Mouse (Mus musculus) kidney, adult 2 months (tissue): ENCODE measurements around the gene Zic4.

Experiments
- CTCF ChIP-seq: fragments of 200-500 bp; conservative IDR thresholded peaks from 2 replicates; pipeline ENCODE4 v1.5.1; 2011; ENCODE audit warnings: low read depth, mild to moderate bottlenecking, control low read depth, low read length, moderate library complexity, mixed read lengths; ENCODE audit not compliant: insufficient read depth, insufficient read length
- POLR2A ChIP-seq: fragments of 200-500 bp; IDR thresholded peaks from one replicate; pipeline ENCODE4 v1.6.1; 2011; ENCODE audit warnings: low read depth, low read length, control low read depth

DNA sequence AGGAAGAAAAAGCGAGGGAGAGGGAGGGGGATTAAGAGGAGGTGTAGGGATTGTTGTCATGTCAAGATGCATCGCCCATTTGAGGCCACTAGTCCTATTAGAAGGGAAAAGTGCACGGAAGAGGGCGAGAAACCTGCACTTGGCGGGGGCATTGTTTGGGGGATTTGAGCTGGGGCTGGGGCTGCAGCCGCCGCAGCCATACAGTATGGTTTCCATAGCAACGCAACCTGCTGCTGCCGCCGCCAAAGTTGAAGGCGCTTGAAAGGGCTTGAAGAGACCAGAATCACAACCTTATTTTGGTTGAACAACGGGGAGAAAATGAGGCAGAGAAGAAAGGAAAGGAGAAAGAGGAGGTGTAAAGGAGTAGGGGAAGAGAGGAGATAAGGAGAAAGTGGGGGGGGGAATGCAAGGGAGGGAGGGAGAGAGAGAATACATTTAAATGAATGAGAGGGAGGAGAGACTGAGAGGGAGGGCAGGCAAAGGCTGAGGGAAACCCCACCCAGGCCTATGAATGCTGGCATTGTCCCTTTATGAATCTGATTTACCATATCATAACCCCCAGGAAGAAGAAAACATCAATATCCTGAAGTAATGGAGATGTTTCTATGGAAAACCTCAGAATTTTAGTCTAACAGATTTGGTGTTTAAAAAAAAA lies 51.9 kb downstream of the Zic4 start:
- no peak for TF ChIP-seq CTCF
- no peak for TF ChIP-seq POLR2A
